Comparison of ENCODE assay signal across 8 mouse cellular contexts in the genomic region with DNA sequence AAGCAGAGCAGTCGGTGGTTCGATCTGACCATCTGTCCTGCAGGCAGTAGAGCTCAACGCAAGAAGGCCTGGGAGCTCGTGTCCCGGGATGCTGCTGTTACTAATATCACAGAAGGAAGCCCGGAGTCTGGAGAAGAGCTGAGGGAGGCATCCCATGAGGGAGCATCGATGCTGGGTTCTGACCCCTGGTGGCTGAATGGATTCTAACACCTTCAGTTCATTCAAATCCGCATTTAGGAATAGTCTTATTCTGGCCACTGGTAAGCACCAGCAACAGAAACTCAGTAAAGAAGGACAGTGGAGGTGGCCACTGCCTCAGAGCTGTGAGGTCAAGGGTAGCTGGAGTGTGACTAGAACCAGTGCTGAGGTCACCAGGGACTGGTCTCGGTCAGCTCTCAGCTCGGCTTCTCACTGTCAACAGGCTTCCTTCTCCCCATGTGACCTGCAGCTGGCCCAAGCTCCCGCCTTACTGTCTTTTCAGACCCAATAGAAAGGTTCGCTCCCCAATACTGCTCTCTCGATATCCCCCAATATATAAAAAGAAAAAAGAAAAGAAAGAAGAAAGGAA. TPM values are rescaled to one million over a fixed set of nuclear protein-coding genes. Genes with fewer than 3 reads are reported as not detected.
DNase-seq lines count a peak whose midpoint lies in the region; ATAC-seq and TF ChIP-seq lines count a peak whose summit lies in the region.

No protein-coding gene starts in this region.

- H3K36me3 ChIP-seq in hindbrain, embryonic 16.5 days (ENCODE audit: control insufficient read depth, insufficient read depth, low read length), result no peaks in the 10 kb centered on the region
- no peaks in the 10 kb centered on the region for H3K36me3 ChIP-seq in neural tube, embryonic 11.5 days (ENCODE audit: control insufficient read depth, insufficient read depth, low read length)

- no peak for TF ChIP-seq POLR2A in cerebellum, adult 2 months (IDR thresholded peaks at IDR 0.05; ENCODE audit: borderline replicate concordance, insufficient read depth, low read length)

- no peak overlapping the region for H3K27ac ChIP-seq in cerebellum, adult 2 months (ENCODE audit: insufficient read depth, low read length)
- H3K27ac ChIP-seq in hindbrain, embryonic 16.5 days (ENCODE audit: low read depth, low read length), result no peak overlapping the region
- H3K27ac ChIP-seq in neural tube, embryonic 11.5 days (ENCODE audit: low read depth, low read length), result no peak overlapping the region

- ATAC-seq in frontal cortex, adult (ENCODE audit: low TSS enrichment), result peak; percentile 76
- ATAC-seq in hindbrain, embryonic 16.5 days, result peak; percentile 65; the same call in 1 of the 2 replicates
- ATAC-seq in neural tube, embryonic 11.5 days (ENCODE audit: insufficient read depth, low FRiP score, low TSS enrichment), result no peak
- ATAC-seq in erythroblast, adult 5-6 weeks (replicated peaks; ENCODE audit: low FRiP score, poor library complexity, severe bottlenecking), result no peak

- H3K4me2 ChIP-seq in hindbrain, embryonic 16.5 days (ENCODE audit: low read length), result no peak overlapping the region
- no peak overlapping the region for H3K4me2 ChIP-seq in neural tube, embryonic 11.5 days (ENCODE audit: low read depth)

- no peak overlapping the region for H3K4me3 ChIP-seq in cerebellum, adult 2 months (replicated peaks; ENCODE audit: insufficient read depth, low read depth, low read length)
- no peak overlapping the region for H3K4me3 ChIP-seq in hindbrain, embryonic 16.5 days (ENCODE audit: low read length)
- no peak overlapping the region for H3K4me3 ChIP-seq in neural tube, embryonic 11.5 days (ENCODE audit: low read depth, low read length)

- intact Hi-C loops in left cerebral cortex, postnatal 36 days (cut with DNase I), result loop anchor here (2.0 kb wide), 1 partner anchor 113 kb away; no protein-coding TSS in a partner anchor

- 17% methylated on average over 13 of the region's 13 CpGs for whole genome bisulfite sequencing in cerebellum, adult 2 months
- WGBS in hindbrain, embryonic 16.5 days, result 24% methylated on average over 13 of the region's 13 CpGs
- 23% methylated on average over 13 of the region's 13 CpGs for WGBS in neural tube, embryonic 11.5 days

- H3K9me3 ChIP-seq in hindbrain, embryonic 16.5 days (ENCODE audit: control insufficient read depth, low read length), result no peaks in the 10 kb centered on the region
- H3K9me3 ChIP-seq in neural tube, embryonic 11.5 days (ENCODE audit: control insufficient read depth, low read length), result no peaks in the 10 kb centered on the region

- TF ChIP-seq CTCF in cerebellum, adult 2 months (IDR thresholded peaks at IDR 0.05; ENCODE audit: borderline replicate concordance, insufficient read depth, low read depth, low read length), result peak; percentile 65

- no peaks in the 10 kb centered on the region for H3K4me1 ChIP-seq in cerebellum, adult 2 months (ENCODE audit: control insufficient read depth, insufficient read depth, low read length)
- H3K4me1 ChIP-seq in hindbrain, embryonic 16.5 days (ENCODE audit: control insufficient read depth, insufficient read depth, low read depth, low read length), result no peaks in the 10 kb centered on the region
- no peaks in the 10 kb centered on the region for H3K4me1 ChIP-seq in neural tube, embryonic 11.5 days (ENCODE audit: control insufficient read depth, insufficient read depth, low read length)

- DNase-seq in urinary bladder, postnatal 14 days (ENCODE audit: low spot score), result peak; percentile 57
- DNase-seq in urinary bladder, adult 2 months (ENCODE audit: low spot score), result no peak
- DNase-seq in cerebellum, adult 2 months, result peak; percentile 48 to 50
- DNase-seq in left cerebral cortex, postnatal 36 days (ENCODE audit: low spot score in 2 of 2), result peak; percentile 38 to 47
- DNase-seq in neural tube, embryonic 11.5 days (ENCODE audit: low spot score), result peak; percentile 69

- H3K27me3 ChIP-seq in cerebellum, adult 2 months (ENCODE audit: control insufficient read depth, insufficient read depth, low read length), result no peaks in the 10 kb centered on the region
- H3K27me3 ChIP-seq in hindbrain, embryonic 16.5 days (replicated peaks; ENCODE audit: control insufficient read depth, insufficient read depth, low read length), result no peaks in the 10 kb centered on the region
- no peaks in the 10 kb centered on the region for H3K27me3 ChIP-seq in neural tube, embryonic 11.5 days (ENCODE audit: control insufficient read depth, insufficient read depth, low read length)

- H3K9ac ChIP-seq in hindbrain, embryonic 16.5 days (ENCODE audit: low read depth, low read length), result no peak overlapping the region
- H3K9ac ChIP-seq in neural tube, embryonic 11.5 days (ENCODE audit: low read length), result no peak overlapping the region

RNA-seq across cellular contexts. Expression of gene Hrh2, which starts 36.1 kb away (rescaled TPM):
- polyA plus RNA-seq in urinary bladder, adult 2 months (2012; rRNA removed), result 0.40 and 0.54 TPM in 2 replicates
- polyA plus RNA-seq in cerebellum, adult 2 months (2012; rRNA removed), result 5.3 and 6.5 TPM in 2 replicates
- 1.1 TPM in 2 replicates for polyA plus RNA-seq in hindbrain, embryonic 16.5 days (2015; fragmentation: Nextera tagmentation; extraction: Ambion mirVana)
- total RNA-seq in left cerebral cortex, postnatal 36 days (2021), result 10 to 100 TPM; 12.7 to 14.7 TPM
- not detected in 2 replicates for polyA plus RNA-seq in neural tube, embryonic 11.5 days (2014; fragmentation: Nextera tagmentation; extraction: Ambion mirVana)
- 5.0 and 7.7 TPM in 2 replicates for total RNA-seq in erythroblast, adult 5-6 weeks (2015; ENCODE audit: low replicate concordance)
- 1.4 and 1.5 TPM in 2 replicates for total RNA-seq in erythroblast, adult 5-6 weeks (2017; ENCODE audit: low replicate concordance)

Comparison
In these comparisons a context has a peak if more than half of its experiments do, and no peak if none do; other contexts are left out.
1. ATAC-seq: peak in frontal cortex, adult (single experiment) and hindbrain, embryonic 16.5 days (single experiment); none in neural tube, embryonic 11.5 days (single experiment) and erythroblast, adult 5-6 weeks (single experiment).